Mouse (Mus musculus) ES-Bruce4 (cell line): Measurements from ENCODE around the gene B3gat1. TPM values are rescaled to one million over a fixed set of nuclear protein-coding genes. Genes with fewer than 3 reads are reported as not detected.

Source experiments
- H3K27ac ChIP-seq: 2 replicates; pipeline ENCODE4 v1.5.1; 2012; ENCODE audit warnings: low read length, inconsistent platforms; ENCODE audit not compliant: insufficient read depth
- H3K27me3 ChIP-seq: 2 replicates; pipeline ENCODE4 v1.6.1; 2012; ENCODE audit warnings: mild to moderate bottlenecking, low read length, inconsistent platforms; ENCODE audit not compliant: control insufficient read depth, poor library complexity, insufficient read depth, severe bottlenecking
- H3K36me3 ChIP-seq: 2 replicates; pipeline ENCODE4 v1.6.1; 2012; ENCODE audit warnings: inconsistent platforms, mild to moderate bottlenecking, low read length, moderate library complexity; ENCODE audit not compliant: control insufficient read depth, poor library complexity, insufficient read depth, severe bottlenecking
- H3K4me1 ChIP-seq: one replicate; pipeline ENCODE4 v1.8.1; 2011; ENCODE audit warnings: low read length; ENCODE audit not compliant: control insufficient read depth, insufficient read depth
- H3K4me3 ChIP-seq: 2 replicates; pipeline ENCODE4 v1.5.1; 2011; ENCODE audit warnings: low read depth, mild to moderate bottlenecking, low read length
- H3K9ac ChIP-seq: 2 replicates; pipeline ENCODE4 v1.6.1; 2012; ENCODE audit warnings: low read depth, mild to moderate bottlenecking, inconsistent platforms; ENCODE audit not compliant: poor library complexity, severe bottlenecking
- H3K9me3 ChIP-seq: replicated peaks from 2 replicates; pipeline ENCODE4 v1.6.1; 2012; ENCODE audit warnings: mild to moderate bottlenecking, low read length, inconsistent platforms; ENCODE audit not compliant: control insufficient read depth, poor library complexity, insufficient read depth, severe bottlenecking
- CTCF ChIP-seq: IDR thresholded peaks from one replicate; pipeline ENCODE4 v1.8.1; 2011; ENCODE audit warnings: low read depth, low read length
- EP300 ChIP-seq: IDR thresholded peaks from 2 replicates; pipeline ENCODE4 v1.6.1; 2011; ENCODE audit warnings: low read depth, low read length; ENCODE audit not compliant: insufficient read depth
- POLR2A ChIP-seq: IDR thresholded peaks from one replicate; pipeline ENCODE4 v1.8.1; 2011; ENCODE audit warnings: low read length; ENCODE audit not compliant: insufficient read depth
- polyA plus RNA-seq: library from polyadenylated mRNA; stranded (reverse); fragments of >200 nt; gene quantifications from 2 replicates; pipeline ENCODE4 v1.2.4, GENCODE M21; 2011; ENCODE audit warnings: low read depth; ENCODE audit not compliant: missing spikeins, insufficient read depth, insufficient read length

The B3gat1 gene
- polyA plus RNA-seq, 1 experiment, result not detected

- no peaks in the 10 kb centered on the region for H3K4me1 ChIP-seq
- no peaks in the 10 kb centered on the region for H3K9me3 ChIP-seq
- H3K9ac ChIP-seq, result no peak overlapping the region
- TF ChIP-seq EP300, result 0 out of 2 replicates have a peak, but pooled peaks have one; percentile 12
- TF ChIP-seq CTCF, result peak; percentile 40
- TF ChIP-seq POLR2A, result no peak
- H3K27me3 ChIP-seq, result no peaks in the 10 kb centered on the region
- no peak overlapping the region for H3K4me3 ChIP-seq
- H3K36me3 ChIP-seq, result no peaks in the 10 kb centered on the region
- no peak overlapping the region for H3K27ac ChIP-seq
Observed at GRCm38 (mm10) chr9:26760081-26760480, 26.6 kb downstream of the B3gat1 start.

GRCm38 (mm10) chr9:26760576-26760975, 27.0 kb downstream of the B3gat1 start:
- Histone ChIP-seq H3K9me3 (no peaks in the 10 kb centered on the region), H3K9ac (no peak overlapping the region), H3K36me3 (no peaks in the 10 kb centered on the region), H3K4me3 (no peak overlapping the region), H3K27me3 (no peaks in the 10 kb centered on the region), H3K27ac (no peak overlapping the region), H3K4me1 (no peaks in the 10 kb centered on the region)
- TF ChIP-seq EP300 (no peak), POLR2A (no peak), CTCF (no peak)

GRCm38 (mm10) chr9:26762477-26762876, 28.9 kb downstream of the B3gat1 start:
- Histone ChIP-seq H3K36me3 (no peaks in the 10 kb centered on the region), H3K4me1 (no peaks in the 10 kb centered on the region), H3K9me3 (no peaks in the 10 kb centered on the region), H3K27ac (no peak overlapping the region), H3K9ac (no peak overlapping the region), H3K27me3 (no peaks in the 10 kb centered on the region), H3K4me3 (no peak overlapping the region)
- no peak for TF ChIP-seq CTCF
- TF ChIP-seq POLR2A, result no peak
- TF ChIP-seq EP300, result no peak

- H3K9ac ChIP-seq, result no peak overlapping the region
- no peak overlapping the region for H3K27ac ChIP-seq
- H3K27me3 ChIP-seq, result no peaks in the 10 kb centered on the region
- no peak for TF ChIP-seq EP300
- no peak for TF ChIP-seq CTCF
- TF ChIP-seq POLR2A, result no peak
- H3K36me3 ChIP-seq, result no peaks in the 10 kb centered on the region
- no peaks in the 10 kb centered on the region for H3K9me3 ChIP-seq
- no peak overlapping the region for H3K4me3 ChIP-seq
- H3K4me1 ChIP-seq, result no peaks in the 10 kb centered on the region
Observed at GRCm38 (mm10) chr9:26768181-26768580, 34.7 kb downstream of the B3gat1 start.

- no peak overlapping the region for H3K4me3 ChIP-seq
- H3K9me3 ChIP-seq, result no peaks in the 10 kb centered on the region
- H3K27me3 ChIP-seq, result no peaks in the 10 kb centered on the region
- H3K27ac ChIP-seq, result no peak overlapping the region
- TF ChIP-seq EP300 (no peak), POLR2A (no peak), CTCF (no peak)
- no peak overlapping the region for H3K9ac ChIP-seq
- no peaks in the 10 kb centered on the region for H3K36me3 ChIP-seq
- no peaks in the 10 kb centered on the region for H3K4me1 ChIP-seq
Observed at GRCm38 (mm10) chr9:26775700-26776099, 42.2 kb downstream of the B3gat1 start.

GRCm38 (mm10) chr9:26776122-26776902, 42.8 kb downstream of the B3gat1 start:
- H3K4me3 ChIP-seq, result no peak overlapping the region
- H3K36me3 ChIP-seq, result no peaks in the 10 kb centered on the region
- no peak overlapping the region for H3K27ac ChIP-seq
- H3K9ac ChIP-seq, result no peak overlapping the region
- no peak for TF ChIP-seq POLR2A
- peak; percentile 18 for TF ChIP-seq CTCF
- no peak for TF ChIP-seq EP300
- H3K9me3 ChIP-seq, result no peaks in the 10 kb centered on the region
- H3K4me1 ChIP-seq, result no peaks in the 10 kb centered on the region
- no peaks in the 10 kb centered on the region for H3K27me3 ChIP-seq
